ENCODE assay signal across 17 mouse cellular contexts in genomic region chr12:107184426-107184825, GRCm38 (mm10).
DNase-seq lines count a peak whose midpoint lies in the region; ATAC-seq and TF ChIP-seq lines count a peak whose summit lies in the region.
"Had no signal": no experiment of that assay in that cellular context is flagged by ENCODE, and none has a peak within 500 bp of the region (broad histone marks: within the 10 kb centered on the region; RNA-seq: fewer than 3 reads in every experiment).

No protein-coding gene starts in this region.

- no peak for TF ChIP-seq CTCF in lung, adult 2 months (IDR thresholded peaks at IDR 0.05; ENCODE audit: insufficient read depth, low read length)
- no peak for TF ChIP-seq CTCF in thymus, adult 2 months (IDR thresholded peaks at IDR 0.05; ENCODE audit: borderline replicate concordance, control insufficient read depth, extremely low read depth, insufficient read depth, low read length, poor library complexity)

- 34% methylated on average over 3 of the region's 3 CpGs for WGBS in lung, adult 2 months
- WGBS in thymus, adult 2 months, result 2% methylated on average over 3 of the region's 3 CpGs

- H3K27me3 ChIP-seq in thymus, adult 2 months (ENCODE audit: control insufficient read depth, insufficient read depth, low read length), result no peaks in the 10 kb centered on the region
- H3K27me3 ChIP-seq: forebrain, embryonic 15.5 days; hindbrain, embryonic 12.5 days; stomach, embryonic 15.5 days had no signal

- peak overlapping the region; percentile 96 for H3K27ac ChIP-seq in thymus, adult 2 months (ENCODE audit: control insufficient read depth, insufficient read depth, low read length)
- H3K27ac ChIP-seq: forebrain, embryonic 15.5 days; gastrocnemius, adult 2 months; hindbrain, embryonic 12.5 days; kidney, postnatal 0 days; stomach, embryonic 15.5 days had no signal

- H3K4me3 ChIP-seq in lung, adult 2 months (replicated peaks; ENCODE audit: extremely low read depth, low read depth, low read length), result no peak overlapping the region
- H3K4me3 ChIP-seq in thymus, adult 2 months (ENCODE audit: control insufficient read depth, insufficient read depth, low read length), result no peak overlapping the region
- H3K4me3 ChIP-seq: forebrain, embryonic 15.5 days; gastrocnemius, adult 2 months; hindbrain, embryonic 12.5 days; stomach, embryonic 15.5 days had no signal

- TF ChIP-seq POLR2A in lung, adult 2 months (IDR thresholded peaks at IDR 0.05; ENCODE audit: borderline replicate concordance, extremely low read depth, low read depth, low read length), result no peak
- TF ChIP-seq POLR2A in thymus, adult 2 months (IDR thresholded peaks at IDR 0.05; ENCODE audit: control insufficient read depth, extremely low read depth, insufficient read depth, low read length, poor library complexity), result no peak

- ATAC-seq in granulocyte monocyte progenitor cell, adult 5-6 weeks (replicated peaks; ENCODE audit: poor library complexity, severe bottlenecking), result no peak
- ATAC-seq: forebrain, embryonic 15.5 days; intestine, embryonic 16.5 days had no signal

- H3K36me3 ChIP-seq in thymus, adult 2 months (ENCODE audit: control insufficient read depth, insufficient read depth, low read length), result no peaks in the 10 kb centered on the region
- H3K36me3 ChIP-seq: forebrain, embryonic 15.5 days; hindbrain, embryonic 12.5 days; stomach, embryonic 15.5 days had no signal

- DNase-seq in lung, postnatal 36 days, result peak; percentile 8
- no peak for DNase-seq in lung, adult 2 months
- peak; percentile 83 for DNase-seq in CD4-positive, CD25-positive, alpha-beta regulatory T cell, adult 2 months (ENCODE audit: low read depth, low spot score)
- peak; percentile 73 for DNase-seq in T-cell, adult 2 months (ENCODE audit: low spot score)
- peak; percentile 64 for DNase-seq in thymus, adult 2 months
- DNase-seq in kidney, postnatal 4 days, result no peak
- DNase-seq: cerebellum, adult 18-20 months; gastrocnemius, adult 2 months; heart, adult 18-20 months; layer of hippocampus, adult 9-11 months; right cerebral cortex, postnatal 14 days had no signal

- H3K4me1 ChIP-seq in lung, adult 2 months (ENCODE audit: control insufficient read depth, insufficient read depth, low read length), result no peaks in the 10 kb centered on the region
- H3K4me1 ChIP-seq in thymus, adult 2 months (replicated peaks; ENCODE audit: control insufficient read depth, insufficient read depth, low read length), result peaks cover 53% of the 10 kb centered on the region
- H3K4me1 ChIP-seq: stomach, embryonic 15.5 days had no signal

Comparison
In these comparisons a context has a peak if more than half of its experiments do, and no peak if none do; other contexts are left out.
1. DNase-seq: peak in lung, postnatal 36 days (single experiment), CD4-positive, CD25-positive, alpha-beta regulatory T cell, adult 2 months (single experiment), T-cell, adult 2 months (single experiment) and thymus, adult 2 months (single experiment); none in lung, adult 2 months (single experiment) and kidney, postnatal 4 days (0 of 2).